Mouse (Mus musculus) forebrain, embryonic 12.5 days (tissue): Measurements from ENCODE around the gene Nol11. TPM values are rescaled to one million over a fixed set of nuclear protein-coding genes. Genes with fewer than 3 reads are reported as not detected.
"Not testable (repeated sequence)": the region's sequence is repeated elsewhere in the genome, so short reads cannot be mapped to it uniquely, and the experiment has no call there.

Source experiments
- ATAC-seq: fragments of 200-750 bp; cut with Nextera tagmentation; 2 replicates; pipeline ENCODE4 v1.8.0; 2017; ENCODE audit warnings: moderate TSS enrichment; ENCODE audit not compliant: low FRiP score
- H3K27ac ChIP-seq: fragments of 300-500 bp; sonication (generic); 2 replicates; pipeline ENCODE4 v1.5.1; 2016; ENCODE audit warnings: mild to moderate bottlenecking
- H3K27me3 ChIP-seq: fragments of 300-500 bp; sonication (generic); 2 replicates; pipeline ENCODE4 v1.6.1; 2016; ENCODE audit warnings: mild to moderate bottlenecking
- H3K36me3 ChIP-seq: fragments of 300-500 bp; sonication (generic); replicated peaks from 2 replicates; pipeline ENCODE4 v1.6.1; 2016; ENCODE audit warnings: mild to moderate bottlenecking
- H3K4me1 ChIP-seq: fragments of 300-500 bp; sonication (generic); 2 replicates; pipeline ENCODE4 v1.6.1; 2016
- H3K4me2 ChIP-seq: fragments of 300-500 bp; sonication (generic); 2 replicates; pipeline ENCODE4 v1.6.1; 2016; ENCODE audit warnings: mild to moderate bottlenecking, moderate library complexity
- H3K4me3 ChIP-seq: fragments of 300-500 bp; sonication (generic); replicated peaks from 2 replicates; pipeline ENCODE4 v1.5.1; 2016; ENCODE audit warnings: mild to moderate bottlenecking
- H3K9ac ChIP-seq: fragments of 300-500 bp; sonication (generic); 2 replicates; pipeline ENCODE4 v1.6.1; 2016; ENCODE audit warnings: mild to moderate bottlenecking
- H3K9me3 ChIP-seq: fragments of 300-500 bp; sonication (generic); 2 replicates; pipeline ENCODE4 v1.6.1; 2016
- WGBS: fragments of 180-500 bp; shearing (Covaris S2); methylation state at CpG from one replicate; pipeline ENCODE4 v1.1.7; 2016; 5-methylcytosine and 5-hydroxymethylcytosine counted together
- polyA plus RNA-seq: library from polyadenylated mRNA; unstranded; fragments of >200 nt; fragmentation: Nextera tagmentation; extraction: Ambion mirVana; gene quantifications from 2 replicates; pipeline ENCODE4 v1.2.1, GENCODE M21; 2016

Gene Nol11
- polyA plus RNA-seq, 1 experiment from 2014 or later: 67.3 TPM

DNA sequence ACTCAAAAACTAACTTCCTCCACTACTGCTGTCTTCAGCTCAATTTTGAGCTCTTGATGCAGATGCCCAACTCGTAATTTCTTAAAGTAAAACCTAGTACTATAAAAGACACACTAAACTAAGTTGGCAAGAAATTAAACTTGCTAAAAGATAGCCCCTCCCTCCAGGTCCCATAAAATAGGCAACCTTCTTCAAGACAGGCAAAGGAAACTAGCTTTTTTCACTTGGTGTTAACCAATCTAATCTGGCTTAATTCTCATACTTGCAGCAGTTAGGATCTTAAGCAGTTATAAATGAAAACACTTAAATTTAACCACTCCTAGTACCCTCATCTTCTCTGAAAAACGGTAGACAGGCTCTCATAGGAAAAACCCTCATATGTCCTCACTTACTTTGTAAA lies 59.5 kb downstream of the Nol11 start:
- Histone ChIP-seq H3K36me3 (no peaks in the 10 kb centered on the region; the same call in 1 of the 2 replicates), H3K4me2 (peak overlapping the region; percentile 66), H3K27me3 (no peaks in the 10 kb centered on the region), H3K9ac (peak overlapping the region; percentile 98; the same call in 1 of the 2 replicates), H3K27ac (no peak overlapping the region), H3K4me1 (peaks cover 26% of the 10 kb centered on the region), H3K4me3 (peak overlapping the region; percentile 97), H3K9me3 (no peaks in the 10 kb centered on the region)
- no peak for ATAC-seq
- 28% methylated on average over 2 of the region's 2 CpGs for WGBS

- WGBS: 95% methylated on average over 2 of the region's 2 CpGs
Observed at GRCm38 (mm10) chr11:107126716-107127115, 62.5 kb downstream of the Nol11 start.

DNA sequence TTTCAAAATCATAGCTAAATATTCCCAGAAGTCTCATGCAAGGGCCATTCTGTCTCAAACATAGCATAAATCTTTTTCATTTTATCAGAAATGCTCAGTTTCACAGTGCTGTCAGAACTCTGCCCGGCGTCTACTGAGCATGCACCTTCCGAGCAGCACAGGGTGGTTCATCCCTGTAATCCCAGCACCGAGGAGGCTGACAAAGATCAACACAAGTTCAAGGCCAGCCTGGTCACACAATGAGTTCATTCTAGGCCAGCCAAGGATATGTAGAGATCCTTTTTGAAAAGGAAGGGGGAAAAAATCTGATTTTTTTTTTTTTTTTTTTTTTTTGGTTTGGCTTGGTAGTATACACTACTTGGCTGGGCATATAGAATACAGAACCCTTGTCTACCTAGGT lies 64.2 kb downstream of the Nol11 start:
- 87% methylated on average over 4 of the region's 4 CpGs for WGBS
- Histone ChIP-seq H3K4me3 (no peak overlapping the region), H3K27ac (no peak overlapping the region), H3K9me3 (no peaks in the 10 kb centered on the region), H3K27me3 (no peaks in the 10 kb centered on the region), H3K4me1 (peaks cover 26% of the 10 kb centered on the region), H3K4me2 (no peak overlapping the region), H3K9ac (no peak overlapping the region), H3K36me3 (no peaks in the 10 kb centered on the region; the same call in 1 of the 2 replicates)
- ATAC-seq: no peak

More at GRCm38 (mm10) chr11:107126716-107127115, 62.5 kb downstream of the Nol11 start:
- H3K9me3 ChIP-seq, H3K36me3 ChIP-seq, H3K4me2 ChIP-seq, ATAC-seq, H3K9ac ChIP-seq, H3K4me3 ChIP-seq, H3K27ac ChIP-seq, H3K27me3 ChIP-seq: not testable (repeated sequence)
- peaks cover 28% of the 10 kb centered on the region for H3K4me1 ChIP-seq

DNA sequence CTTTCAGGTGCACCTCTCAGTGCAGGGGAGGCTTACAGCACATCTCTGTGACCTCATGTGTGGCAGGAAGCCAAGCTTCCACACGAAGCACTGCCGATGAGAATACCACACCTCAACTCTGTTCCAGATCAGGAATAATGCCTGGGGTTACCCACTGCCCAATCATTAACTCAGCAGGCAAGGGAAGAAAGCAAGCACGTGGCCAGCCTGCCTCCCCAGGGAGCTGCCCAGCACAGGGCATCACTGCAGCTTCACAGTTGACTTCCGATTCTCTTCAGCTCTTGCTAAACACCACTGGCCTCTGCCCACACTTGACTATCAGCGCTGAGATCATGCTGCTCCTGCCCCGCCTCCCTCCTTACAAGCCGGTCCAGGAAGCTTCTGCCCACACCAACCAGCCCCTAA lies 64.9 kb downstream of the Nol11 start:
- Histone ChIP-seq H3K27me3 (no peaks in the 10 kb centered on the region), H3K9me3 (no peaks in the 10 kb centered on the region), H3K9ac (no peak overlapping the region), H3K36me3 (no peaks in the 10 kb centered on the region; the same call in 1 of the 2 replicates), H3K27ac (0 out of 2 replicates have a peak overlapping the region, but pooled peaks have one; percentile 0), H3K4me3 (no peak overlapping the region), H3K4me2 (no peak overlapping the region), H3K4me1 (peaks cover 19% of the 10 kb centered on the region)
- ATAC-seq: no peak
- WGBS: 57% methylated on average over 7 of the region's 7 CpGs

DNA sequence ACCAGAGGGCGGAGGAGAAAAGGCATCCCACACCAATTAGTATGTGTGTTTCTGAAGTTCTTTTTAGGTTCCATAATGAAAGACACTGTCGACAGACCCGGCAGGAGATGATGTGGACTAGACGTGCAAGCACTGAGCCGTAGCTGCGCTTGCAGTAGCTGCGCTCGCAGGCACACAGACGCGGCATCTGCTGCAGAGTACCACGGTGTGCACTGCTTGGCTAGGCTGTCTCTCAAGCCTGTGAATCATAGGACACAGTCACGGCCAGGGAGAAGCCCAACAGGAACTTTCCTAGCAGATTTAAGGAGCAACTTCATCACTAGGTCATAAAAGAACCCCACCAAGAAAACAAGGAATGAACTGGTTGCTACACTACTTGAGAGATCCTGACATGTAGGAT lies 71.4 kb downstream of the Nol11 start:
- H3K4me2 ChIP-seq: no peak overlapping the region
- no peaks in the 10 kb centered on the region for H3K27me3 ChIP-seq
- no peaks in the 10 kb centered on the region for H3K9me3 ChIP-seq
- WGBS: 82% methylated on average over 12 of the region's 12 CpGs
- H3K4me3 ChIP-seq: no peak overlapping the region
- H3K36me3 ChIP-seq: no peaks in the 10 kb centered on the region
- peaks cover 29% of the 10 kb centered on the region for H3K4me1 ChIP-seq
- ATAC-seq: no peak
- H3K27ac ChIP-seq: no peak overlapping the region
- H3K9ac ChIP-seq: no peak overlapping the region

Other genes starting within 250 kb of the Nol11 start
- gene Kpna2, start 189.8 kb downstream of the Nol11 start, polyA plus RNA-seq: 567 and 599 TPM in 2 replicates
- gene 1810010H24Rik, start 163.7 kb downstream of the Nol11 start, polyA plus RNA-seq: 2.4 and 3.1 TPM in 2 replicates
- 43.3 and 48.3 TPM in 2 replicates for gene Bptf, start 57.3 kb downstream of the Nol11 start, polyA plus RNA-seq